Mouse (Mus musculus) forebrain, embryonic 15.5 days (tissue): ENCODE measurements at regions not wholly inside any gene's neighbourhood (a gene's known extent, or its start where the extent isn't known, plus 50 kb on each side); places are given as distances from the start of the nearest gene placed in this dataset.

Experiments
- ATAC-seq: fragments of 200-750 bp; cut with Nextera tagmentation; replicated peaks from 2 replicates; pipeline ENCODE4 v1.8.0; 2017; ENCODE audit warnings: mild to moderate bottlenecking, moderate TSS enrichment, moderate library complexity
- H3K27ac ChIP-seq: fragments of 300-500 bp; sonication (generic); replicated peaks from 2 replicates; pipeline ENCODE4 v1.5.1; 2015; ENCODE audit warnings: mild to moderate bottlenecking, inconsistent platforms
- H3K27me3 ChIP-seq: fragments of 300-500 bp; sonication (generic); 2 replicates; pipeline ENCODE4 v1.6.1; 2015; ENCODE audit warnings: inconsistent platforms
- H3K36me3 ChIP-seq: fragments of 300-500 bp; sonication (generic); 2 replicates; pipeline ENCODE4 v1.6.1; 2015; ENCODE audit warnings: mild to moderate bottlenecking, inconsistent platforms
- H3K4me1 ChIP-seq: fragments of 300-500 bp; sonication (generic); 2 replicates; pipeline ENCODE4 v1.6.1; 2015; ENCODE audit warnings: inconsistent platforms
- H3K4me2 ChIP-seq: fragments of 300-500 bp; sonication (generic); replicated peaks from 2 replicates; pipeline ENCODE4 v1.6.1; 2015; ENCODE audit warnings: mild to moderate bottlenecking, inconsistent platforms
- H3K4me3 ChIP-seq: fragments of 300-500 bp; sonication (generic); 2 replicates; pipeline ENCODE4 v1.5.1; 2015; ENCODE audit warnings: mild to moderate bottlenecking, inconsistent platforms
- H3K9ac ChIP-seq: fragments of 300-500 bp; sonication (generic); replicated peaks from 2 replicates; pipeline ENCODE4 v1.6.1; 2015; ENCODE audit warnings: mild to moderate bottlenecking, inconsistent platforms
- H3K9me3 ChIP-seq: fragments of 300-500 bp; sonication (generic); 2 replicates; pipeline ENCODE4 v1.6.1; 2016; ENCODE audit warnings: inconsistent platforms
- WGBS: fragments of 180-500 bp; shearing (Covaris S2); methylation state at CpG from one replicate; pipeline ENCODE4 v1.1.7; 2015; ENCODE audit warnings: mixed read lengths; 5-methylcytosine and 5-hydroxymethylcytosine counted together

DNA sequence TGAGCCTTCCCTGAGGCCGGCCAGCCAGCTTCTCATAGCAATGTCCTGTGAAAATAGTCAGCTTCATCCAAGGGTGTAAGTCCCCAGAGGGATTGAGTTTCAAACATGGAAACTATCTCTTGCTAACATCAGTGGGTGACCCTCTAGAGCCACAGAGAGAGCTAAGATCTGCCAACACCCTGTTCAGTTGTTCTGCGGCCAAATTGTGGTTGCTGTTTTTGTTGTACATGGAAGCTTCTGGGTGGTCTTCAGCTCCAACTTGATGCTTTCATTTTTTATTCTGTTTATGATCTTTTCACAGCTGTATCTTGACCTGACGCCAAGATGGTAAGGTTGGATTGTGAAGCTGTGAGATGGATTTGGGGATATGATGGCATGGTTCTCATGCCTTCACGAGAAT is 214.0 kb upstream of the Igfbp3 start:
- Histone ChIP-seq H3K27ac (no peak overlapping the region), H3K4me1 (0 out of 2 replicates have a peak, but pooled peaks cover 3% of the 10 kb centered on the region), H3K4me3 (no peak overlapping the region), H3K36me3 (no peaks in the 10 kb centered on the region), H3K27me3 (no peaks in the 10 kb centered on the region), H3K4me2 (no peak overlapping the region), H3K9ac (no peak overlapping the region), H3K9me3 (no peaks in the 10 kb centered on the region)
- ATAC-seq = no peak
- WGBS = 96% methylated on average over 4 of the region's 4 CpGs

- no peaks in the 10 kb centered on the region for H3K9me3 ChIP-seq
- no peak overlapping the region for H3K4me2 ChIP-seq
- WGBS = 98% methylated on average over 1 of the region's 1 CpGs
- H3K27me3 ChIP-seq = no peaks in the 10 kb centered on the region
- no peak overlapping the region for H3K9ac ChIP-seq
- no peak overlapping the region for H3K27ac ChIP-seq
- 0 out of 2 replicates have a peak, but pooled peaks cover 3% of the 10 kb centered on the region for H3K4me1 ChIP-seq
- no peak overlapping the region for H3K4me3 ChIP-seq
- no peaks in the 10 kb centered on the region for H3K36me3 ChIP-seq
- ATAC-seq = no peak
Measured at GRCm38 (mm10) chr11:7425233-7425632, 211.5 kb upstream of the Igfbp3 start.

DNA sequence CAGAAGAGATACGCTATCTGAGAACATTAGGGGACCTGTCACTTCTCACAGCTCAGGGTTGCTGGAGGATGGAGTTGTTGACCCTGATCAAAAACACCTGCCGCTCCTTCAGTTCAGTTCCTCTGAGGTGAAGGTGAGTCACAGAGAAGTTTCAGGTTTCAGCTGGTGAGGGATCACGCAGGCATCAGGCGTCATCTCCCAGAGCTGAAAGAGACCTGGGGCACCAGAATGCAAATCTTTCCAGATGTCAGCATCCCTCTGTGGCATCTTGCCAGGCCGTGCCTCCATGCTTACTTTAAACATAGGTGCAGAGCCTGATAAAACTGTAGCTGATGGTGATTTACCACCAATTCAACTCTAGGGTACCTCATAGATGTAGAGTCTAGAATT is 210.4 kb upstream of the Igfbp3 start:
- Histone ChIP-seq H3K9me3 (no peaks in the 10 kb centered on the region), H3K27ac (no peak overlapping the region), H3K27me3 (no peaks in the 10 kb centered on the region), H3K4me2 (no peak overlapping the region), H3K9ac (no peak overlapping the region), H3K4me1 (0 out of 2 replicates have a peak, but pooled peaks cover 3% of the 10 kb centered on the region), H3K36me3 (no peaks in the 10 kb centered on the region), H3K4me3 (no peak overlapping the region)
- no peak for ATAC-seq
- 82% methylated on average over 5 of the region's 5 CpGs for WGBS

DNA sequence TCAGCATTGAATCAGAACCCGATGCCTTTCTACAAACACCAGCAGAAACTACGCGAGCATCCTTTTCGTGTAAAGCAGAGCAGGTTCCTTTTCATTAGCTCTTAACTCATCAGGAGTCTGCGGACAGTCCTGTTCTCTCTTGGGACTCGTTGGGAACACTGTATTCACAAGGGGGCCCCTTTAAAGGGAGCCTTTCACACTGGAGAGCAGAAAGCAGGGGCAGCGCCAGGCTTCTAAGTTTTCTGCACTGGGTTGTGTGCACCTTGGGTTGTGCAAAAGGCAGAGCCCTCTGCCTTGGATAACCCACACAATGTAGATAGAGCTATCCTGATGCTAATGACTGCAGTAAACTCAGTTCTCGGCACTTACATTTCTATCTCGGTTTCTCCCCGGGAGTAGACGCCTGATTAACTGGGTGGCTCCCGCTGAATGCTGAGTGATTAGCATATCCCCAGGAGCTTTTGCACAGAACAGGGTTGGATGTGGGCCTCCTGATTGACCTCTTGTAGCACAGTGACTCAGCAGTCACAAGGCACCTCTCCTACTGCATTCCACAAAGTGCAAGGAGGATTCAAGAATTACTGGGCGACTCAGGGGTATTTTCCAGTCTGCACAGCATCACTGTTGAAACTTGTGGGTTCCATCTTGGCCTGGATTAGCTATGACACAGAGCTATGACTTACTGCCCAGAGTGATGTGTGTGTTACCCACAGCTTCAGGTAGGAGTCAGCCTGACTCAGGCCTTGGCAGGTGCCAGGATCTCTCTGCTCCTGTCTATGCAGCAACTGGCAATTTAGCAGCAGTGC is 209.8 kb upstream of the Igfbp3 start:
- no peak overlapping the region for H3K4me3 ChIP-seq
- H3K9ac ChIP-seq = no peak overlapping the region
- H3K27ac ChIP-seq = no peak overlapping the region
- no peaks in the 10 kb centered on the region for H3K36me3 ChIP-seq
- H3K4me2 ChIP-seq = no peak overlapping the region
- 0 out of 2 replicates have a peak, but pooled peaks cover 3% of the 10 kb centered on the region for H3K4me1 ChIP-seq
- H3K9me3 ChIP-seq = no peaks in the 10 kb centered on the region
- WGBS = 4% methylated on average over 13 of the region's 13 CpGs
- no peaks in the 10 kb centered on the region for H3K27me3 ChIP-seq
- peak; percentile 53; the same call in 1 of the 2 replicates for ATAC-seq

GRCm38 (mm10) chr11:7412631-7413030 is 198.9 kb upstream of the Igfbp3 start:
- no peaks in the 10 kb centered on the region for H3K36me3 ChIP-seq
- no peak overlapping the region for H3K27ac ChIP-seq
- H3K9ac ChIP-seq = no peak overlapping the region
- 78% methylated on average over 3 of the region's 3 CpGs for WGBS
- no peak overlapping the region for H3K4me2 ChIP-seq
- no peaks in the 10 kb centered on the region for H3K4me1 ChIP-seq
- H3K9me3 ChIP-seq = no peaks in the 10 kb centered on the region
- no peak for ATAC-seq
- no peak overlapping the region for H3K4me3 ChIP-seq
- no peaks in the 10 kb centered on the region for H3K27me3 ChIP-seq

GRCm38 (mm10) chr11:7408992-7409391 is 195.3 kb upstream of the Igfbp3 start:
- H3K36me3 ChIP-seq = no peaks in the 10 kb centered on the region
- no peaks in the 10 kb centered on the region for H3K9me3 ChIP-seq
- H3K4me2 ChIP-seq = no peak overlapping the region
- no peaks in the 10 kb centered on the region for H3K27me3 ChIP-seq
- no peak overlapping the region for H3K9ac ChIP-seq
- no peak overlapping the region for H3K27ac ChIP-seq
- no peak for ATAC-seq
- no peak overlapping the region for H3K4me3 ChIP-seq
- H3K4me1 ChIP-seq = no peaks in the 10 kb centered on the region

DNA sequence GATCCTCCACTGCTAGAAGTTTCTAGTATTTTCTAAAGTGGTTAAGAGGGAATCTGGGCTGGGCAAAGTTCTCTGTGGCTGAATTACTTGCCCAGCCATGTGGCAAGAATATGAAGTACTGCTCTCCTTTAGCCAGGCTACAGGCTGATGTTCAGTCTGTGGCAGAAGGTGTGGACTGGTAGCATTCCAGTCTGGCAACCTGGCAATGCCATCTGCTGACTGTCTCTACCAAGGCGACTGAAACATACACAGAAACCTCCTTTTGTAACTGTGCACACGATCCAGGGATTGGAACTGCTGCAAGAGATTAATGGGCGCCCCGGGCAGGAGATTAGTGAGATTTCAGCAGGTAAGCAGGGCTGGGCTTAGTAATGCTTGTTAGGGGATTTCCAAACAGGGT is 190.9 kb upstream of the Igfbp3 start:
- Histone ChIP-seq H3K27ac (no peak overlapping the region), H3K9me3 (no peaks in the 10 kb centered on the region), H3K27me3 (no peaks in the 10 kb centered on the region), H3K36me3 (no peaks in the 10 kb centered on the region), H3K4me3 (no peak overlapping the region), H3K4me2 (no peak overlapping the region), H3K4me1 (no peaks in the 10 kb centered on the region), H3K9ac (no peak overlapping the region)
- ATAC-seq = no peak
- 71% methylated on average over 4 of the region's 4 CpGs for WGBS

GRCm38 (mm10) chr11:7371835-7372234 is 158.1 kb upstream of the Igfbp3 start:
- WGBS = 69% methylated on average over 1 of the region's 1 CpGs
- Histone ChIP-seq H3K27me3 (no peaks in the 10 kb centered on the region), H3K36me3 (no peaks in the 10 kb centered on the region), H3K9ac (no peak overlapping the region), H3K4me1 (no peaks in the 10 kb centered on the region), H3K4me2 (no peak overlapping the region), H3K9me3 (no peaks in the 10 kb centered on the region), H3K27ac (no peak overlapping the region), H3K4me3 (no peak overlapping the region)
- no peak for ATAC-seq

- no peaks in the 10 kb centered on the region for H3K27me3 ChIP-seq
- H3K27ac ChIP-seq = no peak overlapping the region
- H3K9ac ChIP-seq = no peak overlapping the region
- H3K4me3 ChIP-seq = no peak overlapping the region
- H3K4me1 ChIP-seq = no peaks in the 10 kb centered on the region
- ATAC-seq = no peak
- 97% methylated on average over 3 of the region's 3 CpGs for WGBS
- no peaks in the 10 kb centered on the region for H3K9me3 ChIP-seq
- H3K4me2 ChIP-seq = no peak overlapping the region
- H3K36me3 ChIP-seq = no peaks in the 10 kb centered on the region
Measured at GRCm38 (mm10) chr11:7361388-7361787, 147.7 kb upstream of the Igfbp3 start.

GRCm38 (mm10) chr11:7348601-7349000 is 134.9 kb upstream of the Igfbp3 start:
- H3K9ac ChIP-seq = no peak overlapping the region
- H3K36me3 ChIP-seq = no peaks in the 10 kb centered on the region
- 81% methylated on average over 1 of the region's 1 CpGs for WGBS
- H3K4me3 ChIP-seq = no peak overlapping the region
- H3K27ac ChIP-seq = no peak overlapping the region
- H3K27me3 ChIP-seq = no peaks in the 10 kb centered on the region
- H3K4me1 ChIP-seq = no peaks in the 10 kb centered on the region
- no peaks in the 10 kb centered on the region for H3K9me3 ChIP-seq
- ATAC-seq = no peak
- no peak overlapping the region for H3K4me2 ChIP-seq

DNA sequence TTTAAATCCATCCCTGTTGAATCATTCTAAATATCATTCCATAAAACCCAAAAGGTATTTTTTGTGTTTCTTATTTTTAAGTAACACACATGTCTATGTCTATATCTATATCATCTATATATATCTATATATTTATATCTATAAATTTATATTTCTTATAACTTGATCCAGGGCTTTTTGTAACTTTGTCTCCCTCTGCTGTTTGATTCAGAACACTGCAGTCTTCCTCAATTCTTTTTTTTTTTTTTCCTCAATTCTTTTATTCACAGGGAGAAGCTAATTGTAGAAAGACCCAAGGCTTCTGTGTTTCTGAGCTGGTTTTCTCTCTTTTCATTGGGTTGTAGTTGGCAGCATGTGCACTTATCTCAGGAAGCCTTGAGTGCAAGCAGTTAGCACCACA is 124.1 kb upstream of the Igfbp3 start:
- Histone ChIP-seq H3K4me2 (no peak overlapping the region), H3K27me3 (no peaks in the 10 kb centered on the region), H3K9me3 (no peaks in the 10 kb centered on the region), H3K4me1 (no peaks in the 10 kb centered on the region), H3K27ac (no peak overlapping the region), H3K36me3 (no peaks in the 10 kb centered on the region), H3K9ac (no peak overlapping the region), H3K4me3 (no peak overlapping the region)
- no peak for ATAC-seq

- Histone ChIP-seq H3K4me1 (no peaks in the 10 kb centered on the region), H3K27ac (no peak overlapping the region), H3K9ac (no peak overlapping the region), H3K36me3 (no peaks in the 10 kb centered on the region), H3K27me3 (no peaks in the 10 kb centered on the region), H3K4me3 (no peak overlapping the region), H3K9me3 (no peaks in the 10 kb centered on the region), H3K4me2 (no peak overlapping the region)
- ATAC-seq = no peak
- WGBS = 74% methylated on average over 3 of the region's 3 CpGs
Measured at GRCm38 (mm10) chr11:7317409-7317970, 103.8 kb upstream of the Igfbp3 start.

GRCm38 (mm10) chr11:7296252-7296651 is 82.5 kb upstream of the Igfbp3 start:
- ATAC-seq = no peak
- H3K9ac ChIP-seq = no peak overlapping the region
- no peaks in the 10 kb centered on the region for H3K27me3 ChIP-seq
- no peaks in the 10 kb centered on the region for H3K4me1 ChIP-seq
- H3K36me3 ChIP-seq = no peaks in the 10 kb centered on the region
- no peak overlapping the region for H3K4me2 ChIP-seq
- H3K9me3 ChIP-seq = no peaks in the 10 kb centered on the region
- H3K27ac ChIP-seq = no peak overlapping the region
- H3K4me3 ChIP-seq = no peak overlapping the region
